Mouse (Mus musculus) activated CD4-positive, CD25-positive, alpha-beta regulatory T cell, adult 4 months (primary cell): Measurements from ENCODE around the gene Gprin1. TPM values are rescaled to one million over a fixed set of nuclear protein-coding genes. Genes with fewer than 3 reads are reported as not detected.
"Not testable (repeated sequence)": the region's sequence is repeated elsewhere in the genome, so short reads cannot be mapped to it uniquely, and the experiment has no call there.

Experiments
- ATAC-seq: one replicate; pipeline ENCODE4 v1.8.0; 2017
- polyA plus RNA-seq, 2 experiments: library from polyadenylated mRNA; unstranded; fragments of 100-300 nt; shearing (Covaris generic); gene quantifications; one replicate each; pipeline ENCODE4 v1.2.1; 2017

Gprin1 gene
- not detected for polyA plus RNA-seq

DNA sequence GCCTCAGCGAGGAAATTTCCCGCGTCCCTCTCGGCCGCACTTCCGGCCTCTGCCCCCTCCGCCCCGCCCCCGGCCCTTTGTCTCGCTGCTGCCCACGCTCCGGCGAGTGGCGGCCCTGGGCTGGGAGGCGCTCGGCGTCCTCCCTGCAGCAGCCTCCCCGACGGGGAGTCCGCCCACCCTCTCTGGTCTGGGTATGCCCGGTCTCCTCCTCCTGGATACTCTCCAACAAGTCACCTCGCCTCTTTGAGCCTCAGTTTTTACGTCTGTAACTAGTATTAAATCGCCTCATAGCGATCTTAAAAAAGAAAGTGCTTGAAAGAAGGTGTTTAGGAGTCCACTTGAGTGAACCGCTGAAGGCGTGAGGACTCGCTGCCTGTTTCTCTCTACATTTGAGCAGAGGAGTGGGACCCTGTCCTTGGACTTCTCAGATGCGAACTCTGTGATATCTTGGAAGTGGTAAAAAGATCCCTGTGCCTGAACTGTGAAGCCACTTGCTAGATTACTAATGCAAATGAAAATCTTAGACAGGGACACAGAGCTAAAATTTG, at the start of gene Gprin1:
Gene Gprin1 (minus strand): TSS at position 11 of the 548 bp plus-strand sequence.
- ATAC-seq: no peak

DNA sequence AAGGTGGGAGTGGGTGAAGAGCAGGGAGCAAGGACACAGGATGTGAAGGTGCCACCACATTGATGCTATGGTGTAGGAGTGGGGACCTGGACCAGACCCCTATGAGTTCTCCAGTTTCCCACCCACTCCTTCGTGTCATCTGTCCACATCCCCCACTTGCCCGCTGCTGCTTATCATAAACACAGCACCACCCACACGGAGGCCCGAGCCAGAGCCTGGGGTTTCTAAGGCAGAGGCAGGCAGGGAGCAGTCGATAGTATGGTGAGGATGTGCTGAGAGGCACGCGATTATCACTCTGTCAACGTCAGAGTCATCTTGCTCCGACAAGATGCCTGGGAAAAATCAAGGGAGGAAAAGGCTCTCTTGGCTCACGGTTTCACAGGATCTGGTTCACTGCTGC, 49.1 kb upstream of the Gprin1 start:
- no peak for ATAC-seq

DNA sequence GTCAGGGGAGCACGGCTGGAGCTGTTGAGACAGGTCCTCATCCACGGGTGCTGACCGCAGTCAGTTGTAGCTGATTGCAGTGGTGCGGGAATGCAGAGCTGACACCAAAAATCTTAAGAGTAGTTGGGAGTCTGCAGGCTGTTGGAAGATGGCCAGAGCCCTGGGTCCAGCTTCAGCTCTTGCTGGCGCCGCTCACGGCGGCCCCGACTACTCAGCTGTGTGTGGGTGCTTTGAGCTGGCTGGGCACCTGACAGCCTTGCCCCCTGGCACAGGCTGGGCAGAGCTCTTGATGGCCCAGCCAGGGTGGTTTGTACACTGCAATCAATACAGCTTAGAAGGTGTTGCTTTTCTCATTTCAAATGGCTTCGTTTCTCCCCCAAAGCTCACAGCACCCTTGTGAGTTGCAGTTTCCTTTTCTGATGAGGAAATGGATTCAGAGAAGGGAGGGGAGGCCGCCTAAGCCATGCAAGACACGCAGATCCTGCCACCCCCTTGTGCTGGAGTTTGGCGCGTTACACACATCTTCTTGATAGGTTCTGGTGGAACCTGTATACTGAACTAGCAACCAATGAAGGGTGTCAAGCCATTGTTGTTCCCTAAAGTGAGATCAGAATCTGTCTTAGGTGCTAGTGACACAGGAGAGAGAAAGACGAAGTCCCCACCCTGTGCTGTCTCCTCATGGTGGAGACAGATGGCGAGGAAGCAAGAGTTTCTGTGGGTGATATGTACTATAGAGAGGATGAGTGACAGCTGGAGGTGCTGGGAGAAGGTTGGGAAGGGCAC, 48.4 kb upstream of the Gprin1 start:
- ATAC-seq: no peak

DNA sequence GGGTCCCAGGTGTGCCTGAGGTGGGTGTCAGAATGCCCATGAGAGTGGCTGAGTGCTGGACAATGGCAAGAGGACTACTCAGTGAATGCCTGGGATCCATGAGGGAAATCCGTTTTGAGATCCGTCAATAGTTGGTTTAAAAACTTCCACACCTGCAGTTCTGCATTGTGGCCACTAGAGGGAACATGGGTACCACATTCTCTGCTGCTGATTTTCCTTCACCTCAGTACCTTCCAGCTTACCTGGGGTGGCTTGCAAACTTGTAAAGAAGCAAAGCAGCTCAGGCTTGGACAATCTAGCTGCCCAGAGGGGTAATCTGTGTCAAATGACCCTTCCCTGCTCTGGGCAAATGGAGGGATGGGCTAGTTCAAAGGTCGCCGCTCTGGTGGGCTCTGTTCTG, 47.7 kb upstream of the Gprin1 start:
- ATAC-seq: no peak

DNA sequence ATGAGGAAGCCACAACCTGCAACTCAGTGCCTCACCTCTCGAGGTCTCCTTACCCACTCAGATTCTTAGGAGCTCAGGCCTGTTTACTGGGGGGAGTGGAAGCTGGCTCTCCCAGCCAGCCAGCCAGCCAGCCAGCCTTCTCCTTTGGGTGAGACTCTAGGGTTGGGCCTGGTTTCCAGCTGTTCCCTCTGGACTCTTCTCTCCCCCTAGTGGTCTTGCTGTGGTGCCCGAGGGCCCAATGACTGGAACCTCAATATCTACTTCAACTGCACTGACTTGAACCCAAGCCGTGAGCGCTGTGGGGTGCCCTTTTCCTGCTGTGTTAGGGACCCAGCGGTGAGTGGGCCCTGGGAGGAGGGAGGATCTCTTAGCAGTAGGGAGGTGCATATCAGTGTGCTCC, 45.2 kb upstream of the Gprin1 start:
- no peak for ATAC-seq

DNA sequence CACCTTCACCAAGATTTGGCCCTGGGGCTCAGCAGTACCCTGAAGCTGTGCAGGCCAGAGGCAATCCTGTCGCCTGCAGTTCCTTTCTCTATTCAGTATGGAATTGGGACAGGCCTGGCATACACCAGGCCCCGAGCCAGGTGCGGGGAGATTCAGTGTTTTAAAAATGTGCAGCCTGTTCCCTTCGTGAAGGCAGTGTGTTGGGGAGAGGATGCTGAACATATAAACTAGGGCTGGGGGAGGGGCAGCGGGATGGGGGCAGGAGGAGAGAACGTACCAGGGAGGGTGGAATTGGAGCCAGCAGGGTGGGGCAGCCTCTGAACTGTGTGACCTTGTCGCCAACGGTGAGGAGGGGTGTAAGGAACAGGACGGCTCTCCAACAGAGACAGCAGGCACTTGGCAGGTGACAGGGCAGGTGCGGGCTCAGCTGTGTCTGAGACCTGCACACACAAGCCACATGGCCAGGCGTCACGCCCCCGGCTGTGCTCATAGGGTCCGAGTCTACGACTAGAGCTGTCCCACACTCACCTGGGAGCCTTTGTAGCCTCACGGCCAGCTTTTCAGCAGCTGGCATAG, 44.4 kb upstream of the Gprin1 start:
- ATAC-seq: no peak

DNA sequence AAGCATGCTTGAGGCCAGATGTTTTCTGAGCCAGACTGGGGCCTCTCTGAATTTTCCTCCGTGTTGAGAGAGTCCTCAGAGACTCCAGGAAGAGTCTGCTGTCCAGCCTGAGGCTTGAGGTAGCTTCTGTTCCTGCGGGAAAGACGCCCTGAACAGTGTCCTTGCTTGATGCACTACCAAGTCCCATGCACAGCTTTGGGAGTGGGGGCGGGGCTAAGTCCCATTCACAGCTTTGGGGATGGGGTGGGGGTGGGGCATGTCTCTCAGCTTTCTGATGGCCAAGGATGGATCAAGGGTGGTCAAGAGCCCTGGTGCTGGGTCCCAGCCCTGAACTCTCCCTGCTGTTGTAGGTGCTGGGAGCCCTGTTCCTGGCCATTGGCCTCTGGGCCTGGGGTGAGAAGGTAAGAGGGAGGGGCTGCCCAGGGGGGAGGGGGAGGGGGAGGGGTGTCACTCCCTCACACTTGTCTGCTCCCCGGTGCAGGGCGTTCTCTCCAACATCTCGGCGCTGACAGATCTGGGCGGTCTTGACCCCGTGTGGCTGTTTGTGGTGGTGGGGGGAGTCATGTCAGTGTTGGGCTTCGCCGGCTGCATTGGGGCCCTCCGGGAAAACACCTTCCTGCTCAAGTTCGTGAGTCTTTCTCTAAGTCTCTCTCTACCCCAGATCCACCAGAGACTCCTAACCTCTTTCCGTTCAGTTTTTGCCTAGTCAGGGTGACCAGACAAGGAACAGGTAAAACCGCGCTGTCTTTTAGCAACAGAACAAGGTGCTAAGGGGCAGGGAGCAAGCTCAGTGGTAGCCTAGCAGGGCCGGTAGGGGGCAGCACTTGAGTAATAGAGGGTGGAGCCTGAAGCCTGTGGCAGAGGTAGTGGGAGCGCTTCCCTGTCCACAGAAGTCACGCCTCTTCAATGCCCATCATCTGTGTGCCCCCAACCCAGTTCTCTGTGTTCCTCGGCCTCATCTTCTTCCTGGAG, 42.9 kb upstream of the Gprin1 start:
- ATAC-seq: no peak

DNA sequence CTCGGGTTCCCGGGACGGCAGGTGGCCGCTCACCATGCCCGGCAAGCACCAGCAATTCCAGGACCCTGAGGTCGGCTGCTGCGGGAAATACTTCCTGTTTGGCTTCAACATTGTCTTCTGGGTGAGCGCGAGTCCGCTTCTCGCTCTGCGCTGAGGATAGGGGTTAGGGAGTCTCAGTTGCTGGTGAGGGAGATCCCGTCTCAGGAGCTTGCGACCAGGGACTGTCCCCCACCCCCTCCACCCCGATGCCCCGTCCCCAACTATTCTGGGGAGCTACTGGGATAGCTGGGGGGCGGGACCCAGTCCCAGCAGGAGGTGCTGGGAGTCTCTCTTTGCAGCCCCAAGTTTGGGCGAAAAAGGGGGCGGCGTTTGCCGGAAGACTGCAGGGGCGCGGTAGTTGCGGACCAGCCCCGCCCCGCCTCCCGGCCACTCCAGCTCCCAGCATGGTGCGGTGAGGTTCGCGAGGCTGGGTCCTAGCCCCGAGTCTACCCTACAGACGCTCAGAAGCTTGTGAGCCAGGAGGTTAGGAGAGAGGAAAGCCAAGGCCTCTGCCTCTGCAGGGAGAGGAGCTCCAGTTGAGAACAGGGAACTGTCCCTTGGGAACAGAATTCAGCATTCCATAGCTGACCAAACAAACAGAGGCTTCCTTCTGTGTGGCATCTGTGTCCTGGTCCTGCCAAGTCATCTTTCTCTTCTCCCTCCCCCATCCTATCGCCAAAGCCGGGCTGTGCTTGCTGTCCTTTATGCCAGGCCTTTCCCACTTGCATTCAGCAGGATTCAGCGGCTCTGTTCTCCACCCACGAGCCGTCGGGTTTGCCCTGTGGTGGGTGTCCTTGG, 40.1 kb upstream of the Gprin1 start:
- ATAC-seq: peak; percentile 31

DNA sequence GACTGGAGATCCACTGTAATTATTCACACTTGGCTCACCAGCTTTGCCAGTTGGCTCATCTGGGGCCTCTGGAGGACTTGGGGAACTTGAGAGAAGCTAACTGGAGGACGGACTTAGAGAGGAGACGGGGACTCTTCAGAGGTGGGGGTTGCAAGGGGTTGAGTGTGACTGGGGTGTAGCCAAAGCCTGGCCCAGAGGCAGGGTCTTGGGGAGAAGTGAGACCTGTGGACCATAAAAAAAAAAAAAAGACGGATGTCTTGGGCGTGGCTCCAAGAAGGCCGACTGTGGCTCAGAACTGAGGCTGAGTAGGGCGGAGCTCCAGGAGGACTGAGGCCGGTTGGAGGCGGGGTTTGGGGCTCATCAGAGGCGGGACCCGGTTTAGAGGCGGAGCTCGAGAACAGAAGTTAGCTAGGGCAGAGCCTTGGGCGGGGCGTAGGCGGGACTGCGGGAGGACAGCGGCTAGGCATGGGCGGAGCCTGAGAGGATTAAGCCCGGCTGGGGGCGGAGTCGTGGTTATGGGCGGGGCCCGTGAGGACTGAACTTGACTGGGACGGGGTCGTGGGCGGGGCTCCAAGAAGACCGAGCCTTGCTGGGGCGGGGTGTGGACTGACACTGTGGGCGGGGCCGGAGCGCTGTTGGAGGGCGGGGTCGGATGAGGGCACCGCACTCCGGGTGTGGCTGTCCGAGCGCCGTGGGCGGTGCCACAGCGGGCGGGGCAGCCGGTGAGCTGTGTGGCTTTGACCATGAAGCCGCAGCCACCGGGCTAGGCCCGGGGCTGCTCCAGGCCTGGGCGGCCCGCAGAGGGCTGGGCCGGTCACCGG, 39.3 kb upstream of the Gprin1 start, which contains the start of gene Tspan17:
Gene Tspan17 (plus strand): TSS at position 638 of the 821 bp plus-strand sequence.
- ATAC-seq: peak; percentile 86

DNA sequence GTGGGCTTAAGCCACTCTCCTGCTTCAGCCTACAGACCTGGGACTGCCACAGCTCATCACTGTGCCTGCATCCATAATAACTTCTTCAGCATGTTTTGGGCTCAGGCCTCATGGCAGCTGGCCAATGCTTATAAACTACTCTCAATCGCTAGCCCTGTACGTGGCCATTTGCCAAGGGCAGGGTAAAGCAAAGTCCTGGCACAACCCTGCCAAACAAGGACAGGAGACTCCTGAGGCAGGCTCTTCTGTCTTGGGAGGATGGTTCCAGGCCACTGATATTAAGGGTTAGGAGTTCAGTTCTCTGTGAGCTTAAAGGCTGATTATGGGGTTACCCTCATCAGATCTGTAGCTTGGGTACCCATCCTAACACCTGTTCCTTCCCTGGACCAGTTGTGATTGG, 37.9 kb upstream of the Gprin1 start:
- ATAC-seq: not testable (repeated sequence)

DNA sequence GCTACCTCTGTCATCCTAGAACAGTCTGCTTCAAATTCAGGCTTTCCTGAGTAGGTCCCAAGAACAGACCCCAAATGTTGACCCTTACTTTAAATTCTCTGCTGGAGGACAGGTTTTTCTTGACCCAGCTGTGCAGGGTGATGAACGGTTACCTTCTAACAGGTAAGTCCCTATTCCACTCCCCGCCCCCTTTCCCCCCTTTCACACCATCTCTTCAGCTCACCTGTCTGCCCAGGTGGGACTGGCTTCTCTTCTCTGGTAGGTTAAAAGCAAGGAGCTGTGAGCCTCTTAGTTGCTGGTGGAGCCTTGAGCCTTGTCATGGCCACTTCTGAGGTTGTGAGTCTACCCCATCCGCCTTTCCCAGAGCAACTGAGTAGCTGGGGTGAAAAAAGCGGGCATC, 34.0 kb upstream of the Gprin1 start, which contains the start of gene Eif4e1b:
Gene Eif4e1b (plus strand): TSS at position 301 of the 400 bp plus-strand sequence.
- no peak for ATAC-seq

DNA sequence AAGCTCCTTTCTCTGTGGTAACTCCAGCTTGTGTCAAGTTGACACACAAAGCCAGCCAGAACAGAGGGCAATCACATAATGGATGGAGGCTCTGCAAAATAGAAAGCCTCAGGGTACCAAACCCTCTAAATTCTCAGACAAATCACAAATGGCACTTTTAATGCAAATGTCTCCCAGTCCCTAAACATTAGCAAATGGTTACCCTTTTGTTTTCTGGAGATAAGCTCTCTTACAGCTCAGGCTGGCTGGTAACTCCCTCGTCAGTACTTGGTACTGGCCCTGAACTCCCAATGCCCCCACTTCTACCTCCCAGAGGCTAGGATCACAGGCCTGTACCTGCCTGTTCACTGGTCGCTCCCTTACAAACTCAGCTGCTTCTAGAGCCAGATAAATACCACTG, 33.6 kb upstream of the Gprin1 start:
- ATAC-seq: no peak

DNA sequence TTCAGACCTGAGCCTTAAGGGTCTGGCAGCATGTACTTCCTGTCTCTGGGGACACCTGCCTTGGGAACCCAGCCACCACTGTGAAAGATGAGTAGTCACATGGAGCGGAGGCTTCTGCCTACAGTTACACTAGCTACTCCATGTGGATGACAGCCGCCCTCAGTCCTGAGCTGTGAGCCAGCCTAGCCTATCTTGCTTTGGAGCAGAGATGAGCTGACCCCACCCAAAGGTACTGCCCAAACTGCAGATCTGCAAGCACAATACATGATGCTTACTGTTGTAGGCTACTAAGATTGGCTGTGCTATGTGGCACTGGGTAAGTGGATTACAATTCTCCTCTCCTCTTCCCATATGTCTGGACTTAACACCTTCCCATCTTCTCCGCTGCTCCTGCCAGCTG, 31.4 kb upstream of the Gprin1 start:
- ATAC-seq: no peak

DNA sequence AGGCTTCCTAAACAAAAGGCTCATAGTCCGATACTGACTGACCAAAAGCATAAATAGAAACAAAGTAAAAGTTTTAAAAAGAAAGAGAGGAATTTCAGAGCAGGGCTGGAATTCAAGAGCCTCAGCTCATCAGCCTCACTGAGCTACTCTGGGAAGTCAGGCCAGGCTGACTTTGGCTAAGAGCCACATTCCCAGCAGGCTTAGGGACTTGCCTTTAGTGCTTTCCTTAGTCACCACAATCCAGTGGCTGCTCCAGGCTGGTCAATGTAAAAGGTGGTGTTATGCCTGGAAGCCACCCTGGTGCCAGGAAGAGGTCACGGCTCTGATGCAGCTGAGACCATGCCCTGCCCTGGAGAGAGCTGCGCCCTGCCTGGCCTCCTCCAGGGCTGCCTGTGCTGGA, 30.9 kb upstream of the Gprin1 start:
- ATAC-seq: no peak

DNA sequence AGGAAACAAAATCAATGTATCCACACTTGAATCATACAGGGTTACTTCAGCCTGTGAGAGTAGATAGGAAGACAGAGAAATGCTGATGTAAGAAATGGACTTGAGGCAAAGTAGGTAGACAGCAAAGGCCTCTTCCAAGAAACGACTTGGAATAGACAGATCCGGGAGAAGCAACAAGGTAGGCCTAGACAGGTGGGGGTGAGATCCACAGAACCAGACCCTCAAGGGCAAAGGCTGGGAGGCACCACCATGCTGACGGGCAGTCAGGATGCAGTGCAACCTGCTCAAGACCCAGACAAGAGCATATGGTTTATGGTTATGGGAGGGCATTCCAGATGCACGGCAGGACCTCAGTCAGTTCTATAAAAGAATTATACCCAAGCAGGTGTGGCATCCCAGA, 17.3 kb upstream of the Gprin1 start:
- ATAC-seq: no peak

DNA sequence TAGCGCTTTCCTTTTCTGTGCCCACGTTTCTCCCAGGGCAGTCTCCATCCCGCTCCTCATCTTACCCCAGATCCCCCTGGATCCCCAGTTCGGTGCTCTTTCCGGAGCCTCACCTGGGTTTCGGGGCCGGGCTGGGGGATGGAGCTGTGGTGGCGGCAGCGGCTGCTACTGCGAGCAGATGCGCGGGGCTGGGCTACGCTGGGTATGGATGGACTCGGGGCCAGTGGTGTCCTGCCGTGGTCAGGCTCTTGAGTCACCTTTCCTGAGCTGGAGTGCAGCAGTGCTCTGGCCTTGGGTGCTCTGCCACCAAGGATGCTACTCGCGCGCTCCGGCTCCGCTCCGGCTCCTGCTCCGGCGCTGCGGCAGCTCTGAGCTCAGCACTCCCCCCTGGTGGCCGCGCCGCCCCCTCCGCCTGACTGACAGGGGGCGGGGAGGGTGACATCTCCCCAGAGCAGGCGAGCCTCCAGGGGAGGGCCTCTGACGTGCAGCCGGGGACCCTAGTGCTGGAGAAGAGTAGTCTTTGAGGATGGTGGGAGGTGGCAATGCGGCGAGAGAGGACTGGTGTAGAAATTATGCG, 16.6 kb upstream of the Gprin1 start, which contains the start of gene Sncb:
Gene Sncb (minus strand): TSS at position 404 of the 577 bp plus-strand sequence.
- peak; percentile 65 for ATAC-seq

DNA sequence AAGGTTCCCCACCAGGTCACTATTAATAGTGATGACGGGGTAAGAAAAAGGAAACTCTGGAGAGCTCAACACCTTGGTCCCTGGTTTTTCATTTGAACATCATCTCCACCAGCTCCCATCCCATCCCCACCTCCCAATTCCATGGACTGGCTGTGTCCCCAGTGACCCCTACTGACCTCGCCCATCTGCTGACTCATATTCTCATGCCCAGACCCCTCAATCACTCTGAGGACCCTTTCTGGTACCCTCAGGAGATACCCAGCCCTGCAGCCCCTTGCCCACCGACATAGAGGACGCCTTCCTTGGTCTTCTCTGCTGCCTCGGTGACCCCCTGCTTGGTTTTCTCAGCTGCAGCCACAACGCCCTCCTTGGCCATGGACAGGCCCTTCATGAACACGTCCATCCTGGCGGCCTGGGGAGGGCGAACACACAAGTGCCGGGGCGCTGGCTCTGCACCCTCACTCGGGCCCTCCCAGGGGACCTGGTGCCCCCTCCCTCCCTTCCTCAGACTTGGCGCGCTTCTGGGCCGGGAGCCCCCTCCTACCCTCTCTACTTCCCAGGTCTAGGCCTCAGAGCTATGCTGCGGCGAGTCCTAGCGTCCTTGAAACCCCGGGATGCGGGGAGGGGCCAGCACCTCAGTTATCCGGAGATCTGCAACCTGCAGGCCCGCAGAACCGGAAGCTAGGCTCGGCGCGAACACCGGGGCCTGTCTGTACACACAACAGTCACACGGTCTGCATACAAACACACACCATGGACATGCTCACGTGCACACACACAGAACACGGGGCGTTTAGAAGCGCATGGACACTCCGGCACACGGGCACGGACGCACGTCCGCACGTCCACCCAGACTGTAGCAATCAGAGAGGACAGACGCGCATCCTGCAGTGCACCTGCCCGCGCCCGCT, 15.9 kb upstream of the Gprin1 start:
- no peak for ATAC-seq

DNA sequence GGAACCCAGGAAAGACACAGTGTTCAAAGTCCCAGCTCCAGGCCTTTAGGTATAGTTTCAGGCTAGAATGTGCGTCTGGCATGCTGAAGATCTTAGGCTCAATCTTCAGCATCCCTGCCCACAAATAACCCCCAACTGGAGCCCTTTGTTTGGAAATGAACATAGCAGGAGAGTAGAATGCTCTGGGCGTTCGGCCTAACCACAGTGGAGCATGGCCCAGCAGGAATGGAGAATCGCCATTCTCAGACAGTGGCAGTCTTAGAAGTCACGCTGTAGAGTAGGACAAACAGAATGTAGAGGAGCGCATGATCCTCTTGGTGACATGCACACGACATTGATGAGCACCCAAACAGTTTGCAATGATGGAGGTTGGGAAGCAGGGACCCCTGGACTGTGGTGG, 11.2 kb upstream of the Gprin1 start:
- ATAC-seq: no peak

DNA sequence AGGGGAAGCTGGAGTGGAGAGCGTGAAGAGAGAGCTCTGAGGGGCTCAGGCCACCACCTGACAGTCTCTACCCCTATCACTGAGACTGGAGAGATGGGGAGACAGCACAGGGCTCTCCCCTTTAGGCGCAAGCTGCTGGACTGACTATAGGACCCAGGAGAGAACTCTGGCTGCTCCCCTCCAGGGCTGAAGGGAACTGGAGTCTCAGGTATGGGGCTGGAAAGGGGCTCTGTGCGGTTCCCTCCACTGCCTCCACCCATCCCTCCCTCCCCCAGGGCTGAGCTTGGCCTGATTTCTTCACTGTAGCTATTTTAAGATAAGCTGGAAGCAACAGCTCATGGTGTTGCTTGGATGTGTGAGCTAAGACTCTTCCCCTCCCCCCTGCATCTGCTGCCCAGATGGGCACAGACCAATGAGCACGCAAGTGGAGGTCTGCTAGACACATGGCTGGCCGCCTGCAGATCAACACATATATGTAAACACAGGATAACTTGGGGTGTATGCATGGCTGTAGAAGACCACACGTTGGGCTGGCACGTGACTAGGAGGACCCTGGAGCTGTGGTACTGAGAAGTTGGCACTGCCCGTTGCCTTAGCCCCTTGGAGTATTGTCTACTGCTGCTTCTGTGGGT, 10.6 kb upstream of the Gprin1 start:
- no peak for ATAC-seq
